Mouse (Mus musculus): Measurements from ENCODE around the gene Cmklr1. TPM values are rescaled to one million over a fixed set of nuclear protein-coding genes. Genes with fewer than 3 reads are reported as not detected.
A peak's percentile ranks its signal among the peaks of the same experiment; 100 is the strongest.

The Cmklr1 gene
- polyA plus RNA-seq, 1 experiment from 2014 or later, result 1.7 TPM

DNA sequence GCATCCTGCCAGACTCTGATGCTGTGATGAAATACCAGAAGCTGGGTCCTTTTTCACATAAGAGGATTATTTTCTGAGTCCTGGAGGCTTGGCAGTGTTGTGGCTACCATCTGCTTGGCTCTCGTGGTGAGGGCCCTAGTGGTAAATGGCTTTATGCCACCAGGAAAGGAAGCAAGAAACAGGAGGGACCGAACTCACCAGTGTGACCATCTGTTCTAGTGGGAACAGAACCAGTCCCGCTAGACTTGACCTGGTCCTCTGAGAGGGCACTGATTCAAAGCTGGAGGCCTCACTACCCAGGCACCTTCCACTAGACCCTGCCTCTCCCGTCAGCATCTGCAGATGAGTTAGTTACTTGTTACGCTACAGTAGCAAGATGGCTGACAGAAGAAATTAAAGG is 33.0 kb upstream of the Cmklr1 start:
- DNase-seq (ENCODE audit: low spot score) (no peak), ATAC-seq (replicated peaks; ENCODE audit: insufficient number of reproducible peaks, low FRiP score, low TSS enrichment, low read depth) (no peak)
- Histone ChIP-seq H3K27me3 (ENCODE audit: control insufficient read depth, insufficient read depth, low read length) (no peaks in the 10 kb centered on the region), H3K4me2 (ENCODE audit: low read depth, low read length) (no peak overlapping the region), H3K9me3 (replicated peaks; ENCODE audit: control insufficient read depth, low read length) (no peaks in the 10 kb centered on the region; the same call in 1 of the 2 replicates), H3K9ac (replicated peaks; ENCODE audit: low read length) (no peak overlapping the region), H3K27ac (replicated peaks; ENCODE audit: low read depth, low read length) (no peak overlapping the region), H3K4me3 (ENCODE audit: low read depth, low read length) (no peak overlapping the region), H3K4me1 (ENCODE audit: control insufficient read depth, insufficient read depth, low read length) (no peaks in the 10 kb centered on the region), H3K36me3 (replicated peaks; ENCODE audit: control insufficient read depth, insufficient read depth, low read depth, low read length) (no peaks in the 10 kb centered on the region)
- 69% methylated on average over 5 of the region's 5 CpGs for WGBS

DNA sequence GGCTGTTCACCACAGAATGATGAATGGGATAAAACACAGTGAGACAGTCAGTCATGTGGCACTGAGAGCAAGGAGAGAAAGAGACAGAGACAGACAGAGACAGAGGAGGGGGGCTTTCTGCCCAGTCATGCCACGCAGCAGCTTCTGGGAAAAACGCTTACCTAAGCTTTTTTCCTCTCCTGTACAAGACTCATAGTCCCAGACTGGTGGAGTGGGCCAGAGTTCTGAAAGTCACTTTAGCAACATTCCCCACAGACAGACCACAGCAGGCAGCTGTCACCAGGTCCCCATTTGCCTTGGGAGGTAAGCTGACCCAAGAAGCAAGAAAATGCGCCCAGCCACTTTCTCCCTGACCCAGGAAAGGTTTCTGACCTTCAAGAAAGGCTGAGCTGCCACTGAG is 32.2 kb upstream of the Cmklr1 start:
- Histone ChIP-seq H3K4me3 (ENCODE audit: low read depth, low read length) (no peak overlapping the region), H3K27me3 (ENCODE audit: control insufficient read depth, insufficient read depth, low read length) (no peaks in the 10 kb centered on the region), H3K27ac (replicated peaks; ENCODE audit: low read depth, low read length) (no peak overlapping the region), H3K4me1 (ENCODE audit: control insufficient read depth, insufficient read depth, low read length) (no peaks in the 10 kb centered on the region), H3K4me2 (ENCODE audit: low read depth, low read length) (no peak overlapping the region), H3K9me3 (replicated peaks; ENCODE audit: control insufficient read depth, low read length) (no peaks in the 10 kb centered on the region; the same call in 1 of the 2 replicates), H3K36me3 (replicated peaks; ENCODE audit: control insufficient read depth, insufficient read depth, low read depth, low read length) (no peaks in the 10 kb centered on the region), H3K9ac (replicated peaks; ENCODE audit: low read length) (no peak overlapping the region)
- no peak for DNase-seq (ENCODE audit: low spot score)
- 76% methylated on average over 3 of the region's 3 CpGs for WGBS
- no peak for ATAC-seq (replicated peaks; ENCODE audit: insufficient number of reproducible peaks, low FRiP score, low TSS enrichment, low read depth)

DNA sequence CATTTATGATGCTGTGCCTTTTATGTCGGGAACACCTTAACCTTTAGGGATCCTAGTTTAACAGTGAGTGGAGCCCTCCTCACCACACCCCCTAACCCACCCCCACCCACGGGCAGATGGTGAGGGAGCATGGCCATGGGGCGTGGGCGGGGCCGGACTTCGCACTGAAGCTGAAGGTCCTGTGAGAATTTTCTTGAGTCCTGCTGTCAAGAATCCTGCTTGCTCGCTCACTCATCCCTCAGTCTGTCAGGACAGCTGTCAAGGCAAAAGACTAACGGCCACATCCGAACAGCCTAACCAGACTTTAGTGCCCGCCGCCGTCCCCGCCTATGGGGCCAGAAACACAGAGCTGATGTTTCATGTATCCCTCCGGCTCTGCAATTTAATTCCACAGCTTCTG is 31.0 kb upstream of the Cmklr1 start:
- DNase-seq (ENCODE audit: low spot score) (no peak), ATAC-seq (replicated peaks; ENCODE audit: insufficient number of reproducible peaks, low FRiP score, low TSS enrichment, low read depth) (no peak)
- Histone ChIP-seq H3K4me3 (ENCODE audit: low read depth, low read length) (no peak overlapping the region), H3K4me1 (ENCODE audit: control insufficient read depth, insufficient read depth, low read length) (no peaks in the 10 kb centered on the region), H3K27ac (replicated peaks; ENCODE audit: low read depth, low read length) (no peak overlapping the region), H3K9ac (replicated peaks; ENCODE audit: low read length) (no peak overlapping the region), H3K27me3 (ENCODE audit: control insufficient read depth, insufficient read depth, low read length) (no peaks in the 10 kb centered on the region), H3K36me3 (replicated peaks; ENCODE audit: control insufficient read depth, insufficient read depth, low read depth, low read length) (no peaks in the 10 kb centered on the region), H3K9me3 (replicated peaks; ENCODE audit: control insufficient read depth, low read length) (no peaks in the 10 kb centered on the region), H3K4me2 (ENCODE audit: low read depth, low read length) (no peak overlapping the region)
- 73% methylated on average over 14 of the region's 14 CpGs for WGBS

DNA sequence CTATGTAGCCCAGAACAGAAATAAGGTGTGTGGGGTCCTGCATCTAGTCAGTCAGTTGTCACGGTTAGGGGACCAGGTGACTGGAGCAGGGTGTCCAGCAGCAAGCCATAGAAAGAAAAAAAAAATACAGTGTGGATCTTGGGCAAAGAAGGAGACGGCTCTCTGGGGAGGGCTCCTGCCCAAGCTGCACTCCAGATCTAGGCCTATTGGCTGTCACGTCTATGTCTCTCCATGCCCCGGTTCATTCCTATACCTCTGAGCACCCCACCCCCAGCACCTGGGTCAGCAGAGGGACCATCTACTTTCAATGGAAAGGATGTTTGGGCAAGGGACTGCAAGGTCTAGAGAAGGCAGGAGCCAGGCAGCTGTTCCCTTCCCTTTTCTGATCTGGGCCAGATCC is 29.3 kb upstream of the Cmklr1 start:
- ATAC-seq (replicated peaks; ENCODE audit: insufficient number of reproducible peaks, low FRiP score, low TSS enrichment, low read depth), result no peak
- Histone ChIP-seq H3K27me3 (ENCODE audit: control insufficient read depth, insufficient read depth, low read length) (no peaks in the 10 kb centered on the region), H3K27ac (replicated peaks; ENCODE audit: low read depth, low read length) (no peak overlapping the region), H3K9me3 (replicated peaks; ENCODE audit: control insufficient read depth, low read length) (no peaks in the 10 kb centered on the region), H3K4me1 (ENCODE audit: control insufficient read depth, insufficient read depth, low read length) (no peaks in the 10 kb centered on the region), H3K4me2 (ENCODE audit: low read depth, low read length) (no peak overlapping the region), H3K36me3 (replicated peaks; ENCODE audit: control insufficient read depth, insufficient read depth, low read depth, low read length) (no peaks in the 10 kb centered on the region), H3K4me3 (ENCODE audit: low read depth, low read length) (no peak overlapping the region), H3K9ac (replicated peaks; ENCODE audit: low read length) (no peak overlapping the region)
- no peak for DNase-seq (ENCODE audit: low spot score)
- 90% methylated on average over 4 of the region's 4 CpGs for WGBS

DNA sequence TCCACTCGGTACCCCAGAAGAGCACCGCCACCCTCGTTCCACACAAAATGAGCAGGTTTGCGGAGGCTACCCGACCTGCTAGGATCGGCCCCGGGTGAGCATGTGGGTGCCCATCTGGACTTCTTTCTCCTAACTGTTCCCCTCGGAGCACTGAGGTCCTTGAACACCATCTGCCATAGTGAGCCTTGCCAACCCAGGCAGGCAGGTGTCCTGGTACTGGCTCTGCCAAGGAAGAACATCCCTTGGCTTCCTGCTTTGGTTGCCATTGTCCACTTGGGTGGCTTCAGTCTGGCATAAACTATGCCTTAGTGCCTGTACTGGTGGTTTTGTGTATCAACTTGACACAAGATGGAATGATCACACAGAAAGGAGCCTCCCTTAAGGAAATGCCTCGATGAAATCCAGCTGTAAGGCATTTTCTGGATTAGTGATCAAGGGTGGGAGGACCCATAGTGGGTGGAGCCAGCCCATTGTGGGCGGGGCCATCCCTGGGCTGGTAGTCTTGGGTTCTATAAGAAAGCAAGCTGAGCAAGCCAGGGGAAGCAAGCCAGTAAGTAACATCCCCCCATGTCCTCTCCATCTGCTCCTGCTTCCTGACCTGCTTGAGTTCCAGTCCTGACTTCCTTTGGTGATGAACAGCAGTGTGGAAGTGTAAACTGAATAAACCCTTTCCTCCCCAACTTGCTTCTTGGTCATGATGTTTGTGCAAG is 28.7 kb upstream of the Cmklr1 start:
- Histone ChIP-seq H3K9me3 (replicated peaks; ENCODE audit: control insufficient read depth, low read length) (no peaks in the 10 kb centered on the region), H3K9ac (replicated peaks; ENCODE audit: low read length) (no peak overlapping the region), H3K4me1 (ENCODE audit: control insufficient read depth, insufficient read depth, low read length) (no peaks in the 10 kb centered on the region), H3K4me2 (ENCODE audit: low read depth, low read length) (no peak overlapping the region), H3K27ac (replicated peaks; ENCODE audit: low read depth, low read length) (no peak overlapping the region), H3K36me3 (replicated peaks; ENCODE audit: control insufficient read depth, insufficient read depth, low read depth, low read length) (no peaks in the 10 kb centered on the region), H3K27me3 (ENCODE audit: control insufficient read depth, insufficient read depth, low read length) (no peaks in the 10 kb centered on the region), H3K4me3 (ENCODE audit: low read depth, low read length) (no peak overlapping the region)
- DNase-seq (ENCODE audit: low spot score), result peak; percentile 22
- no peak for ATAC-seq (replicated peaks; ENCODE audit: insufficient number of reproducible peaks, low FRiP score, low TSS enrichment, low read depth)
- WGBS, result 83% methylated on average over 10 of the region's 10 CpGs

DNA sequence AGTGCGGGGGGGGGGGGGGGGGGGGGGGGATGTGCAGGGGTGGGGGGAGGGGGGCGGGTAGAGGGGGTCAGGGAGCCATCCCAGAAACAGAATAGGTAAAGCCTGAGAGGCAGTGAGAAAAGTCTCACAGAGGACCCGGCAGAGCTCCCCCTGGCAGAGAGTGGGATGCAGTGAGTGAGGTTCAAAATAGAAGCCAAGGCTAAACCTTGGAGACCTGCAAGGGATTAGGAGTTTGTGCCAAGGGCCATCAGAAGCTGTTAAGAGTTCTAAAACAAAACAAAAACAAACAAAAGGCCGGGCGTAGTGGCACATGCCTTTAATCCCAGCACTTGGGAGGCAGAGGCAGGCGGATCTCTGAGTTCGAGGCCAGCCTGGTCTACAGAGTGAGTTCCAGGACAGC is 27.3 kb upstream of the Cmklr1 start:
- Histone ChIP-seq H3K27ac (replicated peaks; ENCODE audit: low read depth, low read length) (no peak overlapping the region), H3K4me2 (ENCODE audit: low read depth, low read length) (no peak overlapping the region), H3K4me3 (ENCODE audit: low read depth, low read length) (no peak overlapping the region), H3K4me1 (ENCODE audit: control insufficient read depth, insufficient read depth, low read length) (no peaks in the 10 kb centered on the region), H3K9me3 (replicated peaks; ENCODE audit: control insufficient read depth, low read length) (no peaks in the 10 kb centered on the region), H3K36me3 (replicated peaks; ENCODE audit: control insufficient read depth, insufficient read depth, low read depth, low read length) (no peaks in the 10 kb centered on the region), H3K9ac (replicated peaks; ENCODE audit: low read length) (no peak overlapping the region), H3K27me3 (ENCODE audit: control insufficient read depth, insufficient read depth, low read length) (no peaks in the 10 kb centered on the region)
- ATAC-seq (replicated peaks; ENCODE audit: insufficient number of reproducible peaks, low FRiP score, low TSS enrichment, low read depth), result no peak
- WGBS, result 91% methylated on average over 5 of the region's 7 CpGs
- DNase-seq (ENCODE audit: low spot score), result no peak

DNA sequence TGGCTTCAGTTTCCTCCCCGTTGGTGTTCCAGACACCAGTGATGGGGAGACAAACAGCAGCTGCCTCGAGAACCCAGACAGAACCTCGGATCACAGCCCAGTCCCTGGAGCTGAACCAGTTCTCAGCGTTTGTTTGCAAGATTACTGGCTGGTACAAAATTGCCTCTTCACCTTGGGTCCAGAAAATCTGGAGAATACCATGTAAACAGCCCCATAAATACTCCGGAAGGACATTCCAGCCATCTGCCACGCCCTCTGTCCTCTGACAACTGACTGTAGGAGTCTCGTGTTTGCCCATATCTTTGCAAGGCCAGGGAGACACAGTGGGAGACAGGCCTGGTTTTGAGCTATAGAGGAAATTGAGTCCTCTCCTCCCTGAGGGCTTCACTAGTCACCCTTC is 24.6 kb upstream of the Cmklr1 start:
- DNase-seq (ENCODE audit: low spot score), result no peak
- 73% methylated on average over 7 of the region's 7 CpGs for WGBS

DNA sequence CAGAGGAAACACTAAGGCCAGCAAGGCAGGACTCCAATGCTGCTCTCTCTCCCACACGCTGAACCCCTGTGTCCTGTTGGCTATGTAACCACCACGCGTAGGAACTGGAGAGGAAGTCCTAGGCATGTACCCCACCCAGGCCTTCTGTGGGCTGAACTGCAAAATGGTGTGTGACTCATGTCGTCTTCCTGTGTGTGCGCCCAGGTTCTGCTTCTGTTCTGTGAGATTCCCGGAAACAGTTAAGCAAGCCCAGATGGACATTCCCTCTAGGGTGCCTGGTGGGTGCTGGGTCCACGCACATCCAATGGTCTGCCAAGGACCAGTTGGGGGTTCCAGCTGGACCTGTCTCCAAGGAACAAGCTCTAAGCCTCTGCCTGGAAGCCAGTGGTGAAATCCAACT is 22.2 kb upstream of the Cmklr1 start:
- no peaks in the 10 kb centered on the region for H3K9me3 ChIP-seq (replicated peaks; ENCODE audit: control insufficient read depth, low read length)
- H3K27ac ChIP-seq (replicated peaks; ENCODE audit: low read depth, low read length), result no peak overlapping the region
- no peak overlapping the region for H3K9ac ChIP-seq (replicated peaks; ENCODE audit: low read length)
- no peaks in the 10 kb centered on the region for H3K4me1 ChIP-seq (ENCODE audit: control insufficient read depth, insufficient read depth, low read length)
- no peaks in the 10 kb centered on the region for H3K36me3 ChIP-seq (replicated peaks; ENCODE audit: control insufficient read depth, insufficient read depth, low read depth, low read length)
- DNase-seq (ENCODE audit: low spot score) (no peak), ATAC-seq (replicated peaks; ENCODE audit: insufficient number of reproducible peaks, low FRiP score, low TSS enrichment, low read depth) (no peak)
- no peak overlapping the region for H3K4me2 ChIP-seq (ENCODE audit: low read depth, low read length)
- no peak overlapping the region for H3K4me3 ChIP-seq (ENCODE audit: low read depth, low read length)
- WGBS, result 90% methylated on average over 7 of the region's 7 CpGs
- H3K27me3 ChIP-seq (ENCODE audit: control insufficient read depth, insufficient read depth, low read length), result no peaks in the 10 kb centered on the region

More for the DNA sequence above, 24.6 kb upstream of the Cmklr1 start:
- H3K9me3 ChIP-seq (replicated peaks; ENCODE audit: control insufficient read depth, low read length), result no peaks in the 10 kb centered on the region
- no peak overlapping the region for H3K9ac ChIP-seq (replicated peaks; ENCODE audit: low read length)
- H3K27me3 ChIP-seq (ENCODE audit: control insufficient read depth, insufficient read depth, low read length), result no peaks in the 10 kb centered on the region
- ATAC-seq (replicated peaks; ENCODE audit: insufficient number of reproducible peaks, low FRiP score, low TSS enrichment, low read depth), result no peak
- H3K36me3 ChIP-seq (replicated peaks; ENCODE audit: control insufficient read depth, insufficient read depth, low read depth, low read length), result no peaks in the 10 kb centered on the region
- no peak overlapping the region for H3K4me3 ChIP-seq (ENCODE audit: low read depth, low read length)
- H3K27ac ChIP-seq (replicated peaks; ENCODE audit: low read depth, low read length), result no peak overlapping the region
- no peak overlapping the region for H3K4me2 ChIP-seq (ENCODE audit: low read depth, low read length)
- H3K4me1 ChIP-seq (ENCODE audit: control insufficient read depth, insufficient read depth, low read length), result no peaks in the 10 kb centered on the region

Data from embryonic facial prominence, embryonic 11.5 days (tissue).